Mouse (Mus musculus): Measurements from ENCODE around the gene Mamdc2. TPM values are rescaled to one million over a fixed set of nuclear protein-coding genes. Genes with fewer than 3 reads are reported as not detected.
A peak's percentile ranks its signal among the peaks of the same experiment; 100 is the strongest.

Mamdc2 gene
- polyA plus RNA-seq, 1 experiment = 0.47 TPM

GRCm38 (mm10) chr19:23374941-23375656, 73.1 kb downstream of the Mamdc2 start:
- H3K36me3 ChIP-seq (ENCODE audit: control insufficient read depth, insufficient read depth, low read length) = no peaks in the 10 kb centered on the region
- no peaks in the 10 kb centered on the region for H3K4me1 ChIP-seq (ENCODE audit: control insufficient read depth, insufficient read depth, low read length)
- H3K4me3 ChIP-seq (ENCODE audit: control insufficient read depth, low read depth, low read length) = no peak overlapping the region
- no peaks in the 10 kb centered on the region for H3K27me3 ChIP-seq (ENCODE audit: control insufficient read depth, insufficient read depth, low read length)
- H3K27ac ChIP-seq (ENCODE audit: control insufficient read depth, insufficient read depth, low read depth, low read length) = no peak overlapping the region
- no peak for TF ChIP-seq CTCF (IDR thresholded peaks at IDR 0.05; ENCODE audit: control insufficient read depth, insufficient read depth, insufficient replicate concordance, low read depth, low read length)
- no peak for TF ChIP-seq POLR2A (IDR thresholded peaks at IDR 0.05; ENCODE audit: control insufficient read depth, low read depth, low read length)

GRCm38 (mm10) chr19:23373728-23374127, 74.5 kb downstream of the Mamdc2 start:
- H3K36me3 ChIP-seq (ENCODE audit: control insufficient read depth, insufficient read depth, low read length) = no peaks in the 10 kb centered on the region
- no peak for TF ChIP-seq CTCF (IDR thresholded peaks at IDR 0.05; ENCODE audit: control insufficient read depth, insufficient read depth, insufficient replicate concordance, low read depth, low read length)
- TF ChIP-seq POLR2A (IDR thresholded peaks at IDR 0.05; ENCODE audit: control insufficient read depth, low read depth, low read length) = no peak
- no peaks in the 10 kb centered on the region for H3K27me3 ChIP-seq (ENCODE audit: control insufficient read depth, insufficient read depth, low read length)
- no peak overlapping the region for H3K4me3 ChIP-seq (ENCODE audit: control insufficient read depth, low read depth, low read length)
- no peaks in the 10 kb centered on the region for H3K4me1 ChIP-seq (ENCODE audit: control insufficient read depth, insufficient read depth, low read length)
- no peak overlapping the region for H3K27ac ChIP-seq (ENCODE audit: control insufficient read depth, insufficient read depth, low read depth, low read length)

- Histone ChIP-seq H3K36me3 (ENCODE audit: control insufficient read depth, insufficient read depth, low read length) (no peaks in the 10 kb centered on the region), H3K4me3 (ENCODE audit: control insufficient read depth, low read depth, low read length) (no peak overlapping the region), H3K27me3 (ENCODE audit: control insufficient read depth, insufficient read depth, low read length) (no peaks in the 10 kb centered on the region), H3K4me1 (ENCODE audit: control insufficient read depth, insufficient read depth, low read length) (no peaks in the 10 kb centered on the region), H3K27ac (ENCODE audit: control insufficient read depth, insufficient read depth, low read depth, low read length) (no peak overlapping the region)
- TF ChIP-seq POLR2A (IDR thresholded peaks at IDR 0.05; ENCODE audit: control insufficient read depth, low read depth, low read length) = no peak
- peak; percentile 87 for TF ChIP-seq CTCF (IDR thresholded peaks at IDR 0.05; ENCODE audit: control insufficient read depth, insufficient read depth, insufficient replicate concordance, low read depth, low read length)
Measured at GRCm38 (mm10) chr19:23373287-23373686, 75.0 kb downstream of the Mamdc2 start.

- TF ChIP-seq POLR2A (IDR thresholded peaks at IDR 0.05; ENCODE audit: control insufficient read depth, low read depth, low read length) = no peak
- no peak for TF ChIP-seq CTCF (IDR thresholded peaks at IDR 0.05; ENCODE audit: control insufficient read depth, insufficient read depth, insufficient replicate concordance, low read depth, low read length)
- no peak overlapping the region for H3K4me3 ChIP-seq (ENCODE audit: control insufficient read depth, low read depth, low read length)
- no peaks in the 10 kb centered on the region for H3K4me1 ChIP-seq (ENCODE audit: control insufficient read depth, insufficient read depth, low read length)
- no peak overlapping the region for H3K27ac ChIP-seq (ENCODE audit: control insufficient read depth, insufficient read depth, low read depth, low read length)
- no peaks in the 10 kb centered on the region for H3K36me3 ChIP-seq (ENCODE audit: control insufficient read depth, insufficient read depth, low read length)
- H3K27me3 ChIP-seq (ENCODE audit: control insufficient read depth, insufficient read depth, low read length) = no peaks in the 10 kb centered on the region
Measured at GRCm38 (mm10) chr19:23369275-23369674, 79.0 kb downstream of the Mamdc2 start.

GRCm38 (mm10) chr19:23362006-23362405, 86.2 kb downstream of the Mamdc2 start:
- Histone ChIP-seq H3K36me3 (ENCODE audit: control insufficient read depth, insufficient read depth, low read length) (no peaks in the 10 kb centered on the region), H3K27me3 (ENCODE audit: control insufficient read depth, insufficient read depth, low read length) (no peaks in the 10 kb centered on the region), H3K4me1 (ENCODE audit: control insufficient read depth, insufficient read depth, low read length) (no peaks in the 10 kb centered on the region), H3K4me3 (ENCODE audit: control insufficient read depth, low read depth, low read length) (no peak overlapping the region), H3K27ac (ENCODE audit: control insufficient read depth, insufficient read depth, low read depth, low read length) (no peak overlapping the region)
- TF ChIP-seq POLR2A (IDR thresholded peaks at IDR 0.05; ENCODE audit: control insufficient read depth, low read depth, low read length) = no peak
- TF ChIP-seq CTCF (IDR thresholded peaks at IDR 0.05; ENCODE audit: control insufficient read depth, insufficient read depth, insufficient replicate concordance, low read depth, low read length) = no peak

GRCm38 (mm10) chr19:23361124-23361523, 87.1 kb downstream of the Mamdc2 start:
- Histone ChIP-seq H3K4me3 (ENCODE audit: control insufficient read depth, low read depth, low read length) (no peak overlapping the region), H3K4me1 (ENCODE audit: control insufficient read depth, insufficient read depth, low read length) (no peaks in the 10 kb centered on the region), H3K36me3 (ENCODE audit: control insufficient read depth, insufficient read depth, low read length) (no peaks in the 10 kb centered on the region), H3K27ac (ENCODE audit: control insufficient read depth, insufficient read depth, low read depth, low read length) (no peak overlapping the region), H3K27me3 (ENCODE audit: control insufficient read depth, insufficient read depth, low read length) (no peaks in the 10 kb centered on the region)
- TF ChIP-seq CTCF (IDR thresholded peaks at IDR 0.05; ENCODE audit: control insufficient read depth, insufficient read depth, insufficient replicate concordance, low read depth, low read length) (no peak), POLR2A (IDR thresholded peaks at IDR 0.05; ENCODE audit: control insufficient read depth, low read depth, low read length) (no peak)

- H3K36me3 ChIP-seq (ENCODE audit: control insufficient read depth, insufficient read depth, low read length) = no peaks in the 10 kb centered on the region
- H3K27me3 ChIP-seq (ENCODE audit: control insufficient read depth, insufficient read depth, low read length) = no peaks in the 10 kb centered on the region
- no peak overlapping the region for H3K27ac ChIP-seq (ENCODE audit: control insufficient read depth, insufficient read depth, low read depth, low read length)
- no peak for TF ChIP-seq POLR2A (IDR thresholded peaks at IDR 0.05; ENCODE audit: control insufficient read depth, low read depth, low read length)
- no peak for TF ChIP-seq CTCF (IDR thresholded peaks at IDR 0.05; ENCODE audit: control insufficient read depth, insufficient read depth, insufficient replicate concordance, low read depth, low read length)
- no peak overlapping the region for H3K4me3 ChIP-seq (ENCODE audit: control insufficient read depth, low read depth, low read length)
- H3K4me1 ChIP-seq (ENCODE audit: control insufficient read depth, insufficient read depth, low read length) = no peaks in the 10 kb centered on the region
Measured at GRCm38 (mm10) chr19:23360536-23360935, 87.7 kb downstream of the Mamdc2 start.
